In the genomic region with DNA sequence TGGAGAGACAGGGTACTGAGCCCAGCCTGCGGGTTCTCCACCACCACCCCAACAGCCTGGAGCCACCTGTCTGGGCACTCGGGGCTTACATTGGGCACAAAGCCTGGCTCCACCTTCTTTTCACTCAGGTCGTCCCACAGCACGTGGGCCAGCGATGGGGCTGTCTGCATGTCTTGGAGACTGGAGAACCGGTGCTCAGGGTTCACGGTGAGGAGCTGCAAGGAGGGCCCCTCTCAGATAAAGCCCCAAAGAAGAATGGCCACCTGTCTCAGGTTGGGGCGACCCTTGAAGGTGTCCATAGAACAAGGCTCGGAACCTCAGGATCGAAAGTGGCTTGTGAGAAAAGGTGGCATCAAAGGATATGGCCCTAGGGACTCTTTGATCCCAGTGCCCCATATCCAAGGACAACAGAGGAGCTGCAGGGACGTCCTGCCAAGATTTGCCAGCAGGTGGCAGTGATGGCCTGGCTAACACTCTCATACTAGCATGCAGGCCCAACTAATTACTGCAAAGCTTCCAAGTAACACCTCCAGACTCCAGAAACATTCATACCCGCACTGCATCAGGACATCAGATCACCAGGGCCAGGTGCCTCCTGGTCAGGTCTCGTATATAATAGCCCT, we compare ENCODE assay signal across 9 mouse cellular contexts. TPM values are rescaled to one million over a fixed set of nuclear protein-coding genes. Genes with fewer than 3 reads are reported as not detected.
A peak's percentile ranks its signal among the peaks of the same experiment; 100 is the strongest.
DNase-seq lines count a peak whose midpoint lies in the region; ATAC-seq and TF ChIP-seq lines count a peak whose summit lies in the region.
"Had no signal": no experiment of that assay in that cellular context is flagged by ENCODE, and none has a peak within 500 bp of the region (broad histone marks: within the 10 kb centered on the region; RNA-seq: fewer than 3 reads in every experiment).

No protein-coding gene starts in this region.

- peak; percentile 96 for TF ChIP-seq CTCF in forebrain, postnatal 0 days (IDR thresholded peaks at IDR 0.05; ENCODE audit: low read depth)

- H3K27ac ChIP-seq in forebrain, postnatal 0 days (ENCODE audit: low read depth, low read length) = no peak overlapping the region
- H3K27ac ChIP-seq: limb, embryonic 15.5 days had no signal

- no peaks in the 10 kb centered on the region for H3K27me3 ChIP-seq in forebrain, postnatal 0 days (ENCODE audit: insufficient read depth, low read length)
- H3K27me3 ChIP-seq: limb, embryonic 15.5 days had no signal

- 41% methylated on average over 13 of the region's 13 CpGs for WGBS in forebrain, postnatal 0 days

- H3K9me3 ChIP-seq in forebrain, postnatal 0 days (ENCODE audit: low read length) = no peaks in the 10 kb centered on the region
- H3K9me3 ChIP-seq: limb, embryonic 15.5 days had no signal

- H3K9ac ChIP-seq in forebrain, postnatal 0 days = no peak overlapping the region
- H3K9ac ChIP-seq: limb, embryonic 15.5 days had no signal

- H3K4me2 ChIP-seq in forebrain, postnatal 0 days (ENCODE audit: low read depth) = no peak overlapping the region
- H3K4me2 ChIP-seq: limb, embryonic 15.5 days had no signal

- peak; percentile 57 for DNase-seq in Muller cell, postnatal 12 days (ENCODE audit: inconsistent ontology term)
- peak; percentile 87 to 91 for DNase-seq in cerebellum, adult 18-20 months
- peak; percentile 91 for DNase-seq in forebrain, postnatal 0 days
- DNase-seq in layer of hippocampus, adult 18-20 months (ENCODE audit: low spot score in 2 of 2) = peak; percentile 79 to 94
- peak; percentile 86 for DNase-seq in lung, postnatal 10 days
- DNase-seq in retina, embryonic 14.5 days (ENCODE audit: low spot score) = peak; percentile 95
- DNase-seq in thymus, postnatal 4 days = peak; percentile 75

- H3K4me3 ChIP-seq in forebrain, postnatal 0 days (ENCODE audit: low read depth, low read length) = no peak overlapping the region
- H3K4me3 ChIP-seq: limb, embryonic 15.5 days had no signal

- peak; percentile 87 for ATAC-seq in forebrain, postnatal 0 days
- ATAC-seq in hematopoietic stem cell, adult 5-6 weeks (replicated peaks in 1 of 2; ENCODE audit: insufficient read depth in 1 of 2, low FRiP score in 2 of 2, low TSS enrichment in 1 of 2, low read depth in 1 of 2, poor library complexity in 2 of 2, severe bottlenecking in 2 of 2) = peak; percentile 93 to 96

- H3K4me1 ChIP-seq in forebrain, postnatal 0 days (ENCODE audit: insufficient read depth) = no peaks in the 10 kb centered on the region
- H3K4me1 ChIP-seq: limb, embryonic 15.5 days had no signal

- no peaks in the 10 kb centered on the region; the same call in 1 of the 2 replicates for H3K36me3 ChIP-seq in forebrain, postnatal 0 days (ENCODE audit: insufficient read depth)
- H3K36me3 ChIP-seq: limb, embryonic 15.5 days had no signal

RNA-seq across cellular contexts. Expression of a gene that starts 33.5 kb away (rescaled TPM):
- total RNA-seq in forebrain, postnatal 0 days (2014; rRNA removed) = 121 and 125 TPM in 2 replicates
- 112 and 142 TPM in 2 replicates for polyA plus RNA-seq in forebrain, postnatal 0 days (2015; fragmentation: Nextera tagmentation; extraction: Ambion mirVana)
- total RNA-seq in hematopoietic stem cell, adult 5-6 weeks (2017) = not detected in 2 replicates
- 10 to 100 TPM; 43.9 to 44.7 TPM for total RNA-seq in layer of hippocampus, adult 18-20 months (2021)

Comparison
In these comparisons a context has a peak if more than half of its experiments do, and no peak if none do; other contexts are left out.
1. RNA of a gene that starts 33.5 kb away (total RNA-seq): 121 to 125 TPM in forebrain, postnatal 0 days and 43.9 to 44.7 TPM in layer of hippocampus, adult 18-20 months; not detected in hematopoietic stem cell, adult 5-6 weeks; every median in the first group is over 10 times any median in the second.
2. Peak in every context shown above with its lines, with median percentiles within 50 percentile points of each other: DNase-seq.